Comparison of ENCODE assay signal across 19 mouse cellular contexts in genomic region chr9:90041556-90041955, GRCm38 (mm10).
DNase-seq lines count a peak whose midpoint lies in the region; ATAC-seq lines count a peak whose summit lies in the region.
"Had no signal": no experiment of that assay in that cellular context is flagged by ENCODE, and none has a peak within 500 bp of the region (broad histone marks: within the 10 kb centered on the region; RNA-seq: fewer than 3 reads in every experiment).

No protein-coding gene starts in this region.

- ATAC-seq in cerebellum, adult (ENCODE audit: insufficient number of reproducible peaks, low FRiP score, low TSS enrichment) = no peak
- ATAC-seq: activated CD4-positive, CD25-positive, alpha-beta regulatory T cell, adult 4 months; CD4-positive, CD25-positive, alpha-beta regulatory T cell, adult 4 months; Patski had no signal

- peak; percentile 72 to 73 for DNase-seq in cerebellum, postnatal 10 days
- DNase-seq in cerebellum, adult 8-10 months = no peak
- peak; percentile 57 to 69 for DNase-seq in cerebellum, postnatal 14 days
- DNase-seq in cerebellum, postnatal 25 days = peak; percentile 18 to 41
- no peak for DNase-seq in cerebellum, postnatal 4 days (ENCODE audit: low spot score in 2 of 2)
- peak; percentile 16 to 17 for DNase-seq in cerebellum, postnatal 36 days
- DNase-seq in cerebellum, adult 11 months = no peak
- DNase-seq: adrenal gland, adult 2 months; adrenal gland, adult 8-10 months; adrenal gland, postnatal 10 days; adrenal gland, postnatal 14 days; adrenal gland, postnatal 25 days; adrenal gland, postnatal 36 days; B cell, adult 2 months; cerebellum, adult 11-12 months had no signal

Comparison
In these comparisons a context has a peak if more than half of its experiments do, and no peak if none do; other contexts are left out.
1. DNase-seq: peak in cerebellum, postnatal 10 days (2 of 2), cerebellum, postnatal 14 days (2 of 2), cerebellum, postnatal 25 days (2 of 2) and cerebellum, postnatal 36 days (2 of 2); none in cerebellum, adult 8-10 months (single experiment), cerebellum, postnatal 4 days (0 of 2) and cerebellum, adult 11 months (single experiment).